Mouse (Mus musculus) monocyte, adult 59 days (primary cell): ENCODE measurements around the gene Gm9603. TPM values are rescaled to one million over a fixed set of nuclear protein-coding genes. Genes with fewer than 3 reads are reported as not detected.

Source experiments
- total RNA-seq, 2 experiments: library from RNA; stranded (reverse); gene quantifications; one replicate each; pipeline ENCODE4 v1.2.4; 2023

The Gm9603 gene
- total RNA-seq = not detected

GRCm38 (mm10) chr14:5687357-5687756, at the start of gene Gm9603:
Gene Gm9603 (minus strand): TSS chr14:5687457.

DNA sequence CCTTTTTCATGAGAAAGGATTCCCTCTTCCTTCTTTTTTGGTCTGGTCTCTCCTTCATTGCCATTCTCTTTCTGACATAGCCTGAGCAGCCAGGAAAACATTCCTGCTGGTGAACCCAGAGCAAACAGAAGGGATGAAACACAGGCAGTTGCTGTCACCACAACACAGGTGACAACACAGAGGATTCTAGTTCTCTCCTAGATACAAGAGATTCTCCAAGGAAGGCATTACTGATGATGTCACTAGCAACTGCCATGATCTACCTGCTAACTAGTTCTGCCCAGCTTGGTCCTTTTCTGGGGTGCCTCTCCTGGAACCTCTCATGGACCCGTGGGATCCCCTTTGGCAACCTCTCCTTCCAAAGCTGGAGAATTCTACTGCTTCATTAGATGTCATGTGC, 54.3 kb downstream of the Gm9603 start, which contains the start of gene Gm8265:
Gene Gm8265 (minus strand): TSS at position 101 of the 400 bp plus-strand sequence.

Other genes with a start within 250 kb of the Gm9603 start
- not detected for gene Gm3194, start 232.0 kb downstream of the Gm9603 start, total RNA-seq
- not detected for gene Gm8246, start 209.6 kb downstream of the Gm9603 start, total RNA-seq
- not detected for gene Gm3187, start 203.2 kb downstream of the Gm9603 start, total RNA-seq
- gene Gm3488, start 185.8 kb downstream of the Gm9603 start, total RNA-seq = not detected
- gene Gm3532, start 149.0 kb downstream of the Gm9603 start, total RNA-seq = not detected
- not detected for gene Gm8265, start 54.4 kb downstream of the Gm9603 start, total RNA-seq
- not detected for gene Gm3373, start 54.1 kb upstream of the Gm9603 start, total RNA-seq
- gene Gm3383, start 120.5 kb upstream of the Gm9603 start, total RNA-seq = not detected
- gene Gm3424, start 142.9 kb upstream of the Gm9603 start, total RNA-seq = not detected
- not detected for gene Gm8237, start 192.9 kb upstream of the Gm9603 start, total RNA-seq